Mouse (Mus musculus): ENCODE measurements around the gene Kidins220. TPM values are rescaled to one million over a fixed set of nuclear protein-coding genes. Genes with fewer than 3 reads are reported as not detected.

The Kidins220 gene
- 100 to 1,000 TPM; 301 to 346 TPM for total RNA-seq (2021)
- long read RNA-seq, experiment 1, full-length matches to known transcripts, result 5 of 197 reads
- long read RNA-seq, experiment 1, partial matches to known transcripts, result 31 of 197 reads
- long read RNA-seq, experiment 1, other reads (novel, unspliced or antisense), result 161 of 197 reads
- long read RNA-seq, experiment 2, full-length matches to known transcripts, result 5 of 180 reads
- long read RNA-seq, experiment 2, partial matches to known transcripts, result 37 of 180 reads
- long read RNA-seq, experiment 2, other reads (novel, unspliced or antisense), result 138 of 180 reads

GRCm38 (mm10) chr12:24974446-24975114, at the start of gene Kidins220:
Kidins220 (plus strand) TSS chr12:24974925.
- peak; percentile 92 to 93 for DNase-seq (ENCODE audit: extremely low spot score in 1 of 2, low spot score in 2 of 2)
- no peak; the same call in none of the 2 replicates for TF ChIP-seq CTCF (IDR thresholded peaks at IDR 0.05)
- Histone ChIP-seq H3K27ac (peak within 1 kb of the TSS; percentile 89), H3K4me3 (peak within 1 kb of the TSS; percentile 73)
- intact Hi-C loops (cut with DNase I), result no loop called here

- DNase-seq (ENCODE audit: extremely low spot score in 1 of 2, low spot score in 2 of 2), result no peak
- H3K4me3 ChIP-seq, result no peak overlapping the region
- intact Hi-C loops (cut with DNase I), result loop anchor here (5.0 kb wide), 1 partner anchor 93 kb away; the partner anchor contains the start of gene Mboat2
Measured at GRCm38 (mm10) chr12:24925276-24925675, 49.4 kb upstream of the Kidins220 start.

GRCm38 (mm10) chr12:24925684-24926083, 49.0 kb upstream of the Kidins220 start:
- no peak overlapping the region for H3K27ac ChIP-seq
- DNase-seq (ENCODE audit: extremely low spot score in 1 of 2, low spot score in 2 of 2), result no peak
- no peak for TF ChIP-seq CTCF (IDR thresholded peaks at IDR 0.05)
- H3K4me3 ChIP-seq, result no peak overlapping the region
- intact Hi-C loops (cut with DNase I), result loop anchor here (5.0 kb wide), 1 partner anchor 93 kb away; the partner anchor contains the start of gene Mboat2

More at GRCm38 (mm10) chr12:24925276-24925675, 49.4 kb upstream of the Kidins220 start:
- TF ChIP-seq CTCF (IDR thresholded peaks at IDR 0.05), result no peak
- H3K27ac ChIP-seq, result no peak overlapping the region

GRCm38 (mm10) chr12:24928051-24928748, 46.5 kb upstream of the Kidins220 start:
- peak overlapping the region; percentile 76 for H3K27ac ChIP-seq
- DNase-seq (ENCODE audit: extremely low spot score in 1 of 2, low spot score in 2 of 2), result peak; percentile 73 to 79

GRCm38 (mm10) chr12:24929043-24929442, 45.7 kb upstream of the Kidins220 start:
- TF ChIP-seq CTCF (IDR thresholded peaks at IDR 0.05), result no peak
- Histone ChIP-seq H3K27ac (peak overlapping the region; percentile 76; the same call in 1 of the 2 replicates), H3K4me3 (no peak overlapping the region)
- intact Hi-C loops (cut with DNase I), result loop anchor here (5.0 kb wide), 1 partner anchor 97 kb away; the partner anchor contains the start of gene Mboat2
- no peak for DNase-seq (ENCODE audit: extremely low spot score in 1 of 2, low spot score in 2 of 2)

More at GRCm38 (mm10) chr12:24928051-24928748, 46.5 kb upstream of the Kidins220 start:
- no peak for TF ChIP-seq CTCF (IDR thresholded peaks at IDR 0.05)
- no peak overlapping the region for H3K4me3 ChIP-seq
- intact Hi-C loops (cut with DNase I), result loop anchor here (1.0 to 5.0 kb wide), 2 partner anchors 56 to 96 kb away; partner anchors contain the start of gene Mboat2

- intact Hi-C loops (cut with DNase I), result no loop called here
- no peak for DNase-seq (ENCODE audit: extremely low spot score in 1 of 2, low spot score in 2 of 2)
- no peak for TF ChIP-seq CTCF (IDR thresholded peaks at IDR 0.05)
- Histone ChIP-seq H3K4me3 (no peak overlapping the region), H3K27ac (no peak overlapping the region)
Measured at GRCm38 (mm10) chr12:24930760-24931159, 44.0 kb upstream of the Kidins220 start.

- intact Hi-C loops (cut with DNase I), result no loop called here
- no peak overlapping the region for H3K27ac ChIP-seq
Measured at GRCm38 (mm10) chr12:24932120-24932519, 42.6 kb upstream of the Kidins220 start.

GRCm38 (mm10) chr12:24933206-24933775, 41.4 kb upstream of the Kidins220 start:
- Histone ChIP-seq H3K27ac (no peak overlapping the region), H3K4me3 (no peak overlapping the region)
- DNase-seq (ENCODE audit: extremely low spot score in 1 of 2, low spot score in 2 of 2), result no peak
- TF ChIP-seq CTCF (IDR thresholded peaks at IDR 0.05), result no peak
- intact Hi-C loops (cut with DNase I), result no loop called here

More at GRCm38 (mm10) chr12:24932120-24932519, 42.6 kb upstream of the Kidins220 start:
- no peak for DNase-seq (ENCODE audit: extremely low spot score in 1 of 2, low spot score in 2 of 2)
- no peak for TF ChIP-seq CTCF (IDR thresholded peaks at IDR 0.05)
- H3K4me3 ChIP-seq, result no peak overlapping the region

- Histone ChIP-seq H3K4me3 (no peak overlapping the region), H3K27ac (no peak overlapping the region)
- intact Hi-C loops (cut with DNase I), result no loop called here
- TF ChIP-seq CTCF (IDR thresholded peaks at IDR 0.05), result no peak
- no peak for DNase-seq (ENCODE audit: extremely low spot score in 1 of 2, low spot score in 2 of 2)
Measured at GRCm38 (mm10) chr12:24933996-24934395, 40.7 kb upstream of the Kidins220 start.

- no peak for DNase-seq (ENCODE audit: extremely low spot score in 1 of 2, low spot score in 2 of 2)
- no peak overlapping the region for H3K4me3 ChIP-seq
- no peak overlapping the region for H3K27ac ChIP-seq
- intact Hi-C loops (cut with DNase I), result no loop called here
- TF ChIP-seq CTCF (IDR thresholded peaks at IDR 0.05), result no peak
Measured at GRCm38 (mm10) chr12:24936281-24936680, 38.4 kb upstream of the Kidins220 start.

GRCm38 (mm10) chr12:24939372-24939771, 35.4 kb upstream of the Kidins220 start:
- H3K27ac ChIP-seq, result no peak overlapping the region
- no peak for TF ChIP-seq CTCF (IDR thresholded peaks at IDR 0.05)
- no peak for DNase-seq (ENCODE audit: extremely low spot score in 1 of 2, low spot score in 2 of 2)
- no peak overlapping the region for H3K4me3 ChIP-seq
- intact Hi-C loops (cut with DNase I), result no loop called here

Measured in left cerebral cortex, adult 2 months (tissue).